Mouse (Mus musculus) liver, embryonic 15.5 days (tissue): ENCODE data around the gene Samd4b. TPM values are rescaled to one million over a fixed set of nuclear protein-coding genes. Genes with fewer than 3 reads are reported as not detected.
A peak's percentile ranks its signal among the peaks of the same experiment; 100 is the strongest.

ENCODE experiments used
- ATAC-seq: fragments of 200-750 bp; cut with Nextera tagmentation; 2 replicates; pipeline ENCODE4 v1.8.0; 2017; ENCODE audit warnings: moderate number of reproducible peaks, mild to moderate bottlenecking, moderate library complexity; ENCODE audit not compliant: insufficient read depth
- H3K27ac ChIP-seq: fragments of 300-500 bp; sonication (generic); replicated peaks from 2 replicates; pipeline ENCODE4 v1.5.1; 2015; ENCODE audit warnings: mild to moderate bottlenecking, inconsistent platforms
- H3K27me3 ChIP-seq: fragments of 300-500 bp; sonication (generic); 2 replicates; pipeline ENCODE4 v1.6.1; 2015; ENCODE audit warnings: mild to moderate bottlenecking, inconsistent platforms
- H3K36me3 ChIP-seq: fragments of 300-500 bp; sonication (generic); replicated peaks from 2 replicates; pipeline ENCODE4 v1.6.1; 2015; ENCODE audit warnings: moderate library complexity, mild to moderate bottlenecking, inconsistent platforms
- H3K4me1 ChIP-seq: fragments of 300-500 bp; sonication (generic); replicated peaks from 2 replicates; pipeline ENCODE4 v1.6.1; 2015; ENCODE audit warnings: inconsistent platforms
- H3K4me2 ChIP-seq: fragments of 300-500 bp; sonication (generic); 2 replicates; pipeline ENCODE4 v1.6.1; 2015; ENCODE audit warnings: moderate library complexity, mild to moderate bottlenecking, inconsistent platforms
- H3K4me3 ChIP-seq: fragments of 300-500 bp; sonication (generic); replicated peaks from 2 replicates; pipeline ENCODE4 v1.5.1; 2015; ENCODE audit warnings: mild to moderate bottlenecking, inconsistent platforms
- H3K9ac ChIP-seq: fragments of 300-500 bp; sonication (generic); 2 replicates; pipeline ENCODE4 v1.6.1; 2015; ENCODE audit warnings: moderate library complexity, mild to moderate bottlenecking, inconsistent platforms
- H3K9me3 ChIP-seq: fragments of 300-500 bp; sonication (generic); replicated peaks from 2 replicates; pipeline ENCODE4 v1.6.1; 2016; ENCODE audit warnings: inconsistent platforms
- WGBS: fragments of 180-500 bp; shearing (Covaris S2); methylation state at CpG from one replicate; pipeline ENCODE4 v1.1.7; 2015; ENCODE audit warnings: mixed read lengths; ENCODE audit not compliant: insufficient replicate concordance; 5-methylcytosine and 5-hydroxymethylcytosine counted together
- polyA plus RNA-seq: library from polyadenylated mRNA; unstranded; fragments of >200 nt; fragmentation: Nextera tagmentation; extraction: Ambion mirVana; gene quantifications from 2 replicates; pipeline ENCODE4 v1.2.1, GENCODE M21; 2015

Samd4b gene
- polyA plus RNA-seq, 1 experiment from 2014 or later, result 5.6 TPM

GRCm38 (mm10) chr7:28464416-28465212 is 133.3 kb downstream of the Samd4b start:
- Histone ChIP-seq H3K27me3 (peaks cover 29% of the 10 kb centered on the region), H3K4me1 (peaks cover 11% of the 10 kb centered on the region), H3K4me3 (no peak overlapping the region), H3K4me2 (no peak overlapping the region), H3K36me3 (no peaks in the 10 kb centered on the region), H3K27ac (no peak overlapping the region), H3K9ac (no peak overlapping the region), H3K9me3 (no peaks in the 10 kb centered on the region)
- 43% methylated on average over 10 of the region's 10 CpGs for WGBS
- ATAC-seq, result 0 out of 2 replicates have a peak, but pooled peaks have one; percentile 44

- peaks cover 11% of the 10 kb centered on the region for H3K4me1 ChIP-seq
- H3K4me2 ChIP-seq, result no peak overlapping the region
- no peak for ATAC-seq
- H3K27me3 ChIP-seq, result peaks cover 16% of the 10 kb centered on the region
- no peak overlapping the region for H3K4me3 ChIP-seq
- H3K36me3 ChIP-seq, result no peaks in the 10 kb centered on the region
- no peak overlapping the region for H3K9ac ChIP-seq
- no peak overlapping the region for H3K27ac ChIP-seq
- no peaks in the 10 kb centered on the region for H3K9me3 ChIP-seq
- WGBS, result 50% methylated on average over 2 of the region's 2 CpGs
Observed at GRCm38 (mm10) chr7:28462769-28463168, 135.2 kb downstream of the Samd4b start.

GRCm38 (mm10) chr7:28460361-28460760 is 137.6 kb downstream of the Samd4b start:
- Histone ChIP-seq H3K27ac (no peak overlapping the region), H3K4me3 (no peak overlapping the region), H3K9ac (no peak overlapping the region), H3K9me3 (no peaks in the 10 kb centered on the region), H3K27me3 (no peaks in the 10 kb centered on the region), H3K36me3 (no peaks in the 10 kb centered on the region), H3K4me1 (no peaks in the 10 kb centered on the region; the same call in 1 of the 2 replicates), H3K4me2 (no peak overlapping the region)
- 53% methylated on average over 5 of the region's 5 CpGs for WGBS
- ATAC-seq, result no peak

GRCm38 (mm10) chr7:28452361-28453005 is 145.5 kb downstream of the Samd4b start:
- Histone ChIP-seq H3K27ac (no peak overlapping the region), H3K9ac (peak overlapping the region; percentile 30; the same call in 1 of the 2 replicates), H3K9me3 (no peaks in the 10 kb centered on the region), H3K4me3 (peak overlapping the region; percentile 62), H3K4me1 (peaks cover 4% of the 10 kb centered on the region), H3K27me3 (peaks cover 33% of the 10 kb centered on the region), H3K36me3 (no peaks in the 10 kb centered on the region), H3K4me2 (peak overlapping the region; percentile 86)
- 2% methylated on average over 24 of the region's 24 CpGs for WGBS
- no peak for ATAC-seq

- ATAC-seq, result 0 out of 2 replicates have a peak, but pooled peaks have one; percentile 31
- Histone ChIP-seq H3K4me1 (peaks cover 4% of the 10 kb centered on the region), H3K27me3 (peaks cover 33% of the 10 kb centered on the region), H3K27ac (no peak within 1 kb of the TSS), H3K36me3 (no peaks in the 10 kb centered on the region), H3K9me3 (no peaks in the 10 kb centered on the region), H3K4me2 (peak within 1 kb of the TSS; percentile 86), H3K4me3 (peak within 1 kb of the TSS; percentile 62), H3K9ac (peak within 1 kb of the TSS; percentile 30; the same call in 1 of the 2 replicates)
- WGBS, result under 1% methylated on average over 44 of the region's 97 CpGs
Observed at GRCm38 (mm10) chr7:28451531-28452360, 146.2 kb downstream of the Samd4b start, which contains the start of gene Lrfn1. Gene Lrfn1 (plus strand): TSS chr7:28451980.

GRCm38 (mm10) chr7:28447865-28448820 is 149.8 kb downstream of the Samd4b start:
- WGBS, result 50% methylated on average over 13 of the region's 13 CpGs
- Histone ChIP-seq H3K4me1 (peaks cover 8% of the 10 kb centered on the region), H3K9ac (no peak overlapping the region), H3K27ac (no peak overlapping the region), H3K4me2 (no peak overlapping the region), H3K36me3 (no peaks in the 10 kb centered on the region), H3K9me3 (no peaks in the 10 kb centered on the region), H3K4me3 (no peak overlapping the region), H3K27me3 (peaks cover 29% of the 10 kb centered on the region)
- no peak for ATAC-seq

GRCm38 (mm10) chr7:28447101-28447830 is 150.7 kb downstream of the Samd4b start:
- no peak overlapping the region for H3K27ac ChIP-seq
- no peak overlapping the region for H3K4me2 ChIP-seq
- H3K9me3 ChIP-seq, result no peaks in the 10 kb centered on the region
- peaks cover 21% of the 10 kb centered on the region for H3K27me3 ChIP-seq
- H3K9ac ChIP-seq, result no peak overlapping the region
- WGBS, result 60% methylated on average over 12 of the region's 12 CpGs
- H3K4me3 ChIP-seq, result no peak overlapping the region
- no peaks in the 10 kb centered on the region for H3K36me3 ChIP-seq
- H3K4me1 ChIP-seq, result peaks cover 7% of the 10 kb centered on the region
- ATAC-seq, result no peak

- Histone ChIP-seq H3K4me3 (no peak overlapping the region), H3K27ac (no peak overlapping the region), H3K4me2 (no peak overlapping the region), H3K9ac (no peak overlapping the region), H3K9me3 (no peaks in the 10 kb centered on the region), H3K4me1 (peaks cover 4% of the 10 kb centered on the region; the same call in 1 of the 2 replicates), H3K27me3 (peaks cover 12% of the 10 kb centered on the region), H3K36me3 (no peaks in the 10 kb centered on the region)
- WGBS, result 21% methylated on average over 12 of the region's 12 CpGs
- no peak for ATAC-seq
Observed at GRCm38 (mm10) chr7:28446446-28446845, 151.5 kb downstream of the Samd4b start.

GRCm38 (mm10) chr7:28444344-28444974 is 153.5 kb downstream of the Samd4b start:
- H3K27me3 ChIP-seq, result no peaks in the 10 kb centered on the region; the same call in 1 of the 2 replicates
- H3K27ac ChIP-seq, result no peak overlapping the region
- no peak overlapping the region for H3K9ac ChIP-seq
- H3K4me1 ChIP-seq, result 0 out of 2 replicates have a peak, but pooled peaks cover 4% of the 10 kb centered on the region
- 56% methylated on average over 13 of the region's 13 CpGs for WGBS
- no peak overlapping the region for H3K4me2 ChIP-seq
- no peak overlapping the region for H3K4me3 ChIP-seq
- no peak for ATAC-seq
- H3K36me3 ChIP-seq, result no peaks in the 10 kb centered on the region
- H3K9me3 ChIP-seq, result no peaks in the 10 kb centered on the region
